Mouse (Mus musculus) G1E (cell line): ENCODE data around the gene Hoxb13.

Experiments
- CTCF ChIP-seq: IDR thresholded peaks from 2 replicates; pipeline ENCODE4 v1.5.1; 2012; ENCODE audit warnings: low read depth, low read length, inconsistent platforms, mixed read lengths
- GATA1 ChIP-seq: IDR thresholded peaks from 2 replicates; pipeline ENCODE4 v1.6.1; 2012; ENCODE audit warnings: borderline replicate concordance, low read length, inconsistent platforms, mixed read lengths
- TAL1 ChIP-seq: conservative IDR thresholded peaks from 2 replicates; pipeline ENCODE4 v1.6.1; 2012; ENCODE audit warnings: low read depth, low read length, inconsistent platforms, mixed read lengths

GRCm38 (mm10) chr11:96203182-96203788 lies 9.2 kb downstream of the Hoxb13 start:
- no peak for TF ChIP-seq CTCF
- TF ChIP-seq TAL1: no peak
- no peak for TF ChIP-seq GATA1
